Comparison of ENCODE assay signal across 18 mouse cellular contexts in genomic region chr4:111607826-111608500, GRCm38 (mm10).
"Had no signal": no experiment of that assay in that cellular context is flagged by ENCODE, and none has a peak within 500 bp of the region (broad histone marks: within the 10 kb centered on the region; RNA-seq: fewer than 3 reads in every experiment).

No protein-coding gene starts in this region.

- H3K4me3 ChIP-seq: lung, embryonic 15.5 days; megakaryocyte, embryonic 14.5 days; midbrain, embryonic 12.5 days; neural tube, embryonic 12.5 days; stomach, embryonic 15.5 days had no signal

- H3K4me1 ChIP-seq: lung, embryonic 15.5 days; midbrain, embryonic 12.5 days; neural tube, embryonic 12.5 days; stomach, embryonic 15.5 days had no signal

- ATAC-seq: liver, postnatal 0 days; lung, postnatal 0 days; midbrain, embryonic 16.5 days had no signal

- H3K36me3 ChIP-seq: lung, embryonic 15.5 days; midbrain, embryonic 12.5 days; neural tube, embryonic 12.5 days; stomach, embryonic 15.5 days had no signal

- H3K4me2 ChIP-seq: lung, embryonic 15.5 days; midbrain, embryonic 12.5 days; neural tube, embryonic 12.5 days; stomach, embryonic 15.5 days had no signal

- DNase-seq: liver, postnatal 0 days; lung, adult 2 months; lung, postnatal 14 days; lung, postnatal 36 days; midbrain, embryonic 14.5 days; right cerebral cortex, postnatal 14 days; thymus, adult 18-20 months; thymus, postnatal 14 days; thymus, postnatal 36 days had no signal

- H3K9ac ChIP-seq: liver, postnatal 0 days; lung, embryonic 15.5 days; midbrain, embryonic 12.5 days; neural tube, embryonic 12.5 days; stomach, embryonic 15.5 days had no signal

- H3K27ac ChIP-seq: lung, embryonic 15.5 days; macrophage; midbrain, embryonic 12.5 days; neural tube, embryonic 12.5 days; stomach, embryonic 15.5 days; stomach, postnatal 0 days had no signal

- H3K27me3 ChIP-seq: lung, embryonic 15.5 days; megakaryocyte, embryonic 14.5 days; midbrain, embryonic 12.5 days; neural tube, embryonic 12.5 days; stomach, embryonic 15.5 days had no signal

- H3K9me3 ChIP-seq: lung, embryonic 15.5 days; megakaryocyte, embryonic 14.5 days; midbrain, embryonic 12.5 days; neural tube, embryonic 12.5 days; stomach, embryonic 15.5 days had no signal
